In the genomic region with DNA sequence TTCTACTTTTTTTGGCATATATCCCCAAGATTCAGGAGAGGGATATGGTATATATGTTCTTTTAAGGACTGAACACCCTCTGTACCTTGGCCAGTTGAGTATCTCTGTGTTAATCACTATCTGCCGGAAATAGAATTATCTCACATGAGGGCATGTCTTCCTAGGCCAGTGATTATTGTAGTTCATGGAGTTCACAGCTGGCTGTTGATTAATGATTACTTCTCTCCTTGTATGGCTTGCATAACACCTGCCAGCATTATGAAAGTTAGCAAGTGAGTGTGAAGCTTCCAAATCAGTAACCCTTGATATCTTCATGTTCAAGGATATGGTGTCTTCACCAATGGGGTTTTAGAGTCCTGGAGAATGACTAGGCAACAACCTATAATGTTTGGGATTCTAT, we compare ENCODE assay signal across 23 mouse cellular contexts.
A peak's percentile ranks its signal among the peaks of the same experiment; 100 is the strongest.
DNase-seq lines count a peak whose midpoint lies in the region; ATAC-seq and TF ChIP-seq lines count a peak whose summit lies in the region.
"Had no signal": no experiment of that assay in that cellular context is flagged by ENCODE, and none has a peak within 500 bp of the region (broad histone marks: within the 10 kb centered on the region; RNA-seq: fewer than 3 reads in every experiment).

No protein-coding gene starts in this region.

- WGBS in kidney, adult 2 months: 62% methylated on average over 1 of the region's 1 CpGs
- WGBS in kidney, embryonic 15.5 days: 84% methylated on average over 1 of the region's 1 CpGs
- 80% methylated on average over 1 of the region's 1 CpGs for WGBS in kidney, postnatal 0 days
- 91% methylated on average over 1 of the region's 1 CpGs for WGBS in kidney, embryonic 16.5 days
- WGBS in liver, adult 2 months: 62% methylated on average over 1 of the region's 1 CpGs
- WGBS in liver, embryonic 12.5 days (ENCODE audit: insufficient replicate concordance): 68% methylated on average over 1 of the region's 1 CpGs

- H3K4me2 ChIP-seq in kidney, embryonic 15.5 days: no peak overlapping the region
- no peak overlapping the region for H3K4me2 ChIP-seq in kidney, postnatal 0 days (ENCODE audit: low read length)
- H3K4me2 ChIP-seq in kidney, embryonic 16.5 days (replicated peaks; ENCODE audit: low read depth, low read length): no peak overlapping the region
- H3K4me2 ChIP-seq in liver, embryonic 12.5 days: no peak overlapping the region
- H3K4me2 ChIP-seq: embryonic facial prominence, embryonic 13.5 days; embryonic facial prominence, embryonic 15.5 days; forebrain, embryonic 12.5 days had no signal

- ATAC-seq in kidney, embryonic 15.5 days (replicated peaks; ENCODE audit: low FRiP score): no peak
- ATAC-seq in kidney, postnatal 0 days (replicated peaks; ENCODE audit: low FRiP score, low read depth): peak; percentile 65; the same call in 1 of the 2 replicates
- no peak for ATAC-seq in kidney, embryonic 16.5 days (ENCODE audit: low FRiP score, low TSS enrichment)
- no peak for ATAC-seq in liver, embryonic 12.5 days
- ATAC-seq: forebrain, embryonic 14.5 days had no signal

- no peak for TF ChIP-seq POLR2A in kidney, adult 2 months (IDR thresholded peaks at IDR 0.05; ENCODE audit: low read depth, low read length)
- TF ChIP-seq POLR2A in liver, adult 2 months (IDR thresholded peaks at IDR 0.05; ENCODE audit: extremely low read depth, insufficient read depth, low read length): no peak

- no peaks in the 10 kb centered on the region for H3K4me1 ChIP-seq in kidney, adult 2 months (ENCODE audit: control insufficient read depth, insufficient read depth, low read length)
- no peaks in the 10 kb centered on the region for H3K4me1 ChIP-seq in kidney, embryonic 15.5 days
- no peaks in the 10 kb centered on the region for H3K4me1 ChIP-seq in kidney, postnatal 0 days (replicated peaks; ENCODE audit: insufficient read depth, low read length)
- no peaks in the 10 kb centered on the region for H3K4me1 ChIP-seq in kidney, embryonic 16.5 days (ENCODE audit: insufficient read depth, low read length)
- no peaks in the 10 kb centered on the region for H3K4me1 ChIP-seq in liver, adult 2 months (ENCODE audit: control insufficient read depth, insufficient read depth, low read length)
- no peaks in the 10 kb centered on the region for H3K4me1 ChIP-seq in liver, embryonic 12.5 days
- H3K4me1 ChIP-seq: embryonic facial prominence, embryonic 13.5 days; embryonic facial prominence, embryonic 15.5 days; forebrain, embryonic 10.5 days; forebrain, embryonic 12.5 days had no signal

- H3K9me3 ChIP-seq in kidney, embryonic 15.5 days (replicated peaks): no peaks in the 10 kb centered on the region
- H3K9me3 ChIP-seq in kidney, postnatal 0 days (replicated peaks; ENCODE audit: low read length): no peaks in the 10 kb centered on the region
- no peaks in the 10 kb centered on the region for H3K9me3 ChIP-seq in kidney, embryonic 16.5 days (ENCODE audit: low read length)
- H3K9me3 ChIP-seq in liver, embryonic 12.5 days (replicated peaks): no peaks in the 10 kb centered on the region
- H3K9me3 ChIP-seq: embryonic facial prominence, embryonic 13.5 days; embryonic facial prominence, embryonic 15.5 days; forebrain, embryonic 12.5 days had no signal

- DNase-seq in kidney, adult 2 months: peak; percentile 47
- peak; percentile 4 for DNase-seq in kidney, postnatal 0 days (ENCODE audit: low spot score)
- DNase-seq in liver, adult 2 months (ENCODE audit: extremely low read depth, low read depth, low spot score): peak; percentile 38
- no peak for DNase-seq in layer of hippocampus, adult 18-20 months (ENCODE audit: low spot score in 2 of 2)
- DNase-seq: adrenal gland, adult 2 months; adrenal gland, postnatal 10 days; adrenal gland, postnatal 25 days; cerebellum, adult 11 months; cerebellum, adult 18-20 months; cerebellum, adult 8-10 months; cerebellum, adult 9-11 months; cerebellum, postnatal 14 days; cerebellum, postnatal 36 days; embryo, embryonic 11 days had no signal

- no peaks in the 10 kb centered on the region for H3K36me3 ChIP-seq in kidney, adult 2 months (ENCODE audit: control insufficient read depth, insufficient read depth, low read length)
- no peaks in the 10 kb centered on the region for H3K36me3 ChIP-seq in kidney, embryonic 15.5 days
- no peaks in the 10 kb centered on the region for H3K36me3 ChIP-seq in kidney, postnatal 0 days (ENCODE audit: insufficient read depth, low read length)
- no peaks in the 10 kb centered on the region for H3K36me3 ChIP-seq in kidney, embryonic 16.5 days (ENCODE audit: insufficient read depth, low read length)
- no peaks in the 10 kb centered on the region for H3K36me3 ChIP-seq in liver, adult 2 months (ENCODE audit: control insufficient read depth, insufficient read depth, low read length)
- H3K36me3 ChIP-seq in liver, embryonic 12.5 days: no peaks in the 10 kb centered on the region
- H3K36me3 ChIP-seq: embryonic facial prominence, embryonic 13.5 days; embryonic facial prominence, embryonic 15.5 days; forebrain, embryonic 10.5 days; forebrain, embryonic 12.5 days had no signal

- no peak for TF ChIP-seq CTCF in kidney, adult 2 months (conservative IDR thresholded peaks at IDR 0.05; ENCODE audit: insufficient read depth, insufficient read length, low read depth, low read length)
- no peak for TF ChIP-seq CTCF in kidney, postnatal 0 days (IDR thresholded peaks at IDR 0.05; ENCODE audit: low read depth)
- no peak for TF ChIP-seq CTCF in liver, adult 2 months (IDR thresholded peaks at IDR 0.05; ENCODE audit: low read depth, low read length)

- H3K27me3 ChIP-seq in kidney, adult 2 months (replicated peaks; ENCODE audit: control insufficient read depth, insufficient read depth, low read length): no peaks in the 10 kb centered on the region
- no peaks in the 10 kb centered on the region for H3K27me3 ChIP-seq in kidney, embryonic 15.5 days
- no peaks in the 10 kb centered on the region for H3K27me3 ChIP-seq in kidney, postnatal 0 days (ENCODE audit: insufficient read depth, low read length)
- H3K27me3 ChIP-seq in kidney, embryonic 16.5 days (ENCODE audit: insufficient read depth, low read length): no peaks in the 10 kb centered on the region
- no peaks in the 10 kb centered on the region for H3K27me3 ChIP-seq in liver, adult 2 months (ENCODE audit: control insufficient read depth, insufficient read depth, low read length)
- H3K27me3 ChIP-seq in liver, embryonic 12.5 days (replicated peaks): no peaks in the 10 kb centered on the region
- H3K27me3 ChIP-seq: embryonic facial prominence, embryonic 13.5 days; embryonic facial prominence, embryonic 15.5 days; forebrain, embryonic 12.5 days had no signal

- no peak overlapping the region for H3K4me3 ChIP-seq in kidney, adult 2 months (ENCODE audit: insufficient read depth, low read depth, low read length)
- no peak overlapping the region for H3K4me3 ChIP-seq in kidney, embryonic 15.5 days (replicated peaks)
- H3K4me3 ChIP-seq in kidney, postnatal 0 days (replicated peaks; ENCODE audit: low read depth, low read length): no peak overlapping the region
- H3K4me3 ChIP-seq in kidney, embryonic 16.5 days (ENCODE audit: low read length): no peak overlapping the region
- H3K4me3 ChIP-seq in liver, adult 2 months (ENCODE audit: insufficient read depth, low read depth, low read length): no peak overlapping the region
- no peak overlapping the region for H3K4me3 ChIP-seq in liver, embryonic 12.5 days
- H3K4me3 ChIP-seq: embryonic facial prominence, embryonic 13.5 days; embryonic facial prominence, embryonic 15.5 days; erythroblast, embryonic 14.5 days; forebrain, embryonic 10.5 days; forebrain, embryonic 12.5 days had no signal

- H3K27ac ChIP-seq in kidney, adult 2 months (ENCODE audit: insufficient read depth, low read depth, low read length): no peak overlapping the region
- no peak overlapping the region for H3K27ac ChIP-seq in kidney, embryonic 15.5 days
- H3K27ac ChIP-seq in kidney, postnatal 0 days: no peak overlapping the region
- H3K27ac ChIP-seq in kidney, embryonic 16.5 days (ENCODE audit: low read length): no peak overlapping the region
- H3K27ac ChIP-seq in liver, adult 2 months (replicated peaks; ENCODE audit: insufficient read depth, low read depth, low read length): no peak overlapping the region
- H3K27ac ChIP-seq in liver, embryonic 12.5 days: no peak overlapping the region
- H3K27ac ChIP-seq: embryonic facial prominence, embryonic 13.5 days; embryonic facial prominence, embryonic 15.5 days; forebrain, embryonic 10.5 days; forebrain, embryonic 12.5 days had no signal

- no peaks in the 10 kb centered on the region for H3K79me2 ChIP-seq in liver, adult 2 months (ENCODE audit: control insufficient read depth, insufficient read depth, low read length)

- H3K9ac ChIP-seq in kidney, embryonic 15.5 days: no peak overlapping the region
- no peak overlapping the region for H3K9ac ChIP-seq in kidney, postnatal 0 days (ENCODE audit: low read depth, low read length)
- no peak overlapping the region for H3K9ac ChIP-seq in kidney, embryonic 16.5 days (replicated peaks; ENCODE audit: low read length)
- H3K9ac ChIP-seq in liver, adult 2 months (ENCODE audit: low read depth, low read length): no peak overlapping the region
- H3K9ac ChIP-seq in liver, embryonic 12.5 days: no peak overlapping the region
- H3K9ac ChIP-seq: embryonic facial prominence, embryonic 13.5 days; embryonic facial prominence, embryonic 15.5 days; forebrain, embryonic 12.5 days had no signal

Comparison
In these comparisons a context has a peak if more than half of its experiments do, and no peak if none do; other contexts are left out.
1. DNase-seq: peak in kidney, adult 2 months (single experiment), kidney, postnatal 0 days (single experiment) and liver, adult 2 months (single experiment); none in layer of hippocampus, adult 18-20 months (0 of 2).